Mouse (Mus musculus): ENCODE data around the gene Il1rapl2. TPM values are rescaled to one million over a fixed set of nuclear protein-coding genes. Genes with fewer than 3 reads are reported as not detected.

Il1rapl2 gene
- polyA plus RNA-seq (2014; fragmentation: Nextera tagmentation; extraction: Ambion mirVana), result 0.52 and 0.64 TPM in 2 replicates

- no peak within 1 kb of the TSS for H3K27ac ChIP-seq (ENCODE audit: low read length)
- no peaks in the 10 kb centered on the region for H3K9me3 ChIP-seq (ENCODE audit: control insufficient read depth, low read depth, low read length)
- H3K27me3 ChIP-seq (ENCODE audit: control insufficient read depth, insufficient read depth, low read length), result peaks cover 20% of the 10 kb centered on the region
- no peaks in the 10 kb centered on the region for H3K36me3 ChIP-seq (ENCODE audit: control insufficient read depth, insufficient read depth, low read length)
- H3K9ac ChIP-seq (replicated peaks; ENCODE audit: low read depth, low read length), result no peak within 1 kb of the TSS
- peak within 1 kb of the TSS; percentile 35 for H3K4me3 ChIP-seq (ENCODE audit: low read depth, low read length)
- 17% methylated on average over 46 of the region's 47 CpGs for WGBS
- peak; percentile 37; the same call in 1 of the 2 replicates for ATAC-seq (ENCODE audit: insufficient number of reproducible peaks, insufficient read depth, low FRiP score, low read depth)
- H3K4me1 ChIP-seq (ENCODE audit: control insufficient read depth, insufficient read depth, low read length), result no peaks in the 10 kb centered on the region
- peak within 1 kb of the TSS; percentile 55 for H3K4me2 ChIP-seq (replicated peaks; ENCODE audit: low read depth, low read length)
These were observed at the start of gene Il1rapl2 for GRCm38 (mm10) chrX:137570321-137571195. TSS of gene Il1rapl2 (plus strand) at chrX:137570608.

- no peak overlapping the region for H3K9ac ChIP-seq (replicated peaks; ENCODE audit: low read depth, low read length)
These were observed 22.1 kb upstream of the Il1rapl2 start for GRCm38 (mm10) chrX:137548348-137548747.

GRCm38 (mm10) chrX:137569472-137570188, 778 bp upstream of the Il1rapl2 start:
- no peaks in the 10 kb centered on the region for H3K36me3 ChIP-seq (ENCODE audit: control insufficient read depth, insufficient read depth, low read length)
- WGBS, result 28% methylated on average over 21 of the region's 21 CpGs
- no peaks in the 10 kb centered on the region for H3K4me1 ChIP-seq (ENCODE audit: control insufficient read depth, insufficient read depth, low read length)
- H3K27me3 ChIP-seq (ENCODE audit: control insufficient read depth, insufficient read depth, low read length), result peaks cover 20% of the 10 kb centered on the region
- H3K27ac ChIP-seq (ENCODE audit: low read length), result no peak overlapping the region
- no peak for ATAC-seq (ENCODE audit: insufficient number of reproducible peaks, insufficient read depth, low FRiP score, low read depth)
- peak overlapping the region; percentile 9; the same call in 1 of the 2 replicates for H3K4me3 ChIP-seq (ENCODE audit: low read depth, low read length)
- H3K9me3 ChIP-seq (ENCODE audit: control insufficient read depth, low read depth, low read length), result no peaks in the 10 kb centered on the region
- H3K9ac ChIP-seq (replicated peaks; ENCODE audit: low read depth, low read length), result no peak overlapping the region
- H3K4me2 ChIP-seq (replicated peaks; ENCODE audit: low read depth, low read length), result peak overlapping the region; percentile 55

More at GRCm38 (mm10) chrX:137548348-137548747, 22.1 kb upstream of the Il1rapl2 start:
- Histone ChIP-seq H3K9me3 (ENCODE audit: control insufficient read depth, low read depth, low read length) (no peaks in the 10 kb centered on the region), H3K4me1 (ENCODE audit: control insufficient read depth, insufficient read depth, low read length) (no peaks in the 10 kb centered on the region), H3K27me3 (ENCODE audit: control insufficient read depth, insufficient read depth, low read length) (no peaks in the 10 kb centered on the region), H3K4me3 (ENCODE audit: low read depth, low read length) (no peak overlapping the region), H3K36me3 (ENCODE audit: control insufficient read depth, insufficient read depth, low read length) (no peaks in the 10 kb centered on the region), H3K4me2 (replicated peaks; ENCODE audit: low read depth, low read length) (no peak overlapping the region), H3K27ac (ENCODE audit: low read length) (no peak overlapping the region)
- 79% methylated on average over 2 of the region's 2 CpGs for WGBS
- ATAC-seq (ENCODE audit: insufficient number of reproducible peaks, insufficient read depth, low FRiP score, low read depth), result no peak

- H3K27me3 ChIP-seq (ENCODE audit: control insufficient read depth, insufficient read depth, low read length), result no peaks in the 10 kb centered on the region
- no peak overlapping the region for H3K4me3 ChIP-seq (ENCODE audit: low read depth, low read length)
- no peak overlapping the region for H3K4me2 ChIP-seq (replicated peaks; ENCODE audit: low read depth, low read length)
- no peaks in the 10 kb centered on the region for H3K9me3 ChIP-seq (ENCODE audit: control insufficient read depth, low read depth, low read length)
- no peak overlapping the region for H3K9ac ChIP-seq (replicated peaks; ENCODE audit: low read depth, low read length)
- no peaks in the 10 kb centered on the region for H3K4me1 ChIP-seq (ENCODE audit: control insufficient read depth, insufficient read depth, low read length)
- H3K36me3 ChIP-seq (ENCODE audit: control insufficient read depth, insufficient read depth, low read length), result no peaks in the 10 kb centered on the region
- no peak for ATAC-seq (ENCODE audit: insufficient number of reproducible peaks, insufficient read depth, low FRiP score, low read depth)
- H3K27ac ChIP-seq (ENCODE audit: low read length), result no peak overlapping the region
- WGBS, result 39% methylated on average over 1 of the region's 1 CpGs
These were observed 12.2 kb downstream of the Il1rapl2 start for GRCm38 (mm10) chrX:137582656-137583055.

- Histone ChIP-seq H3K27me3 (ENCODE audit: control insufficient read depth, insufficient read depth, low read length) (no peaks in the 10 kb centered on the region), H3K9me3 (ENCODE audit: control insufficient read depth, low read depth, low read length) (no peaks in the 10 kb centered on the region), H3K36me3 (ENCODE audit: control insufficient read depth, insufficient read depth, low read length) (no peaks in the 10 kb centered on the region), H3K9ac (replicated peaks; ENCODE audit: low read depth, low read length) (no peak overlapping the region), H3K4me3 (ENCODE audit: low read depth, low read length) (no peak overlapping the region), H3K4me1 (ENCODE audit: control insufficient read depth, insufficient read depth, low read length) (no peaks in the 10 kb centered on the region), H3K27ac (ENCODE audit: low read length) (no peak overlapping the region), H3K4me2 (replicated peaks; ENCODE audit: low read depth, low read length) (no peak overlapping the region)
- no peak for ATAC-seq (ENCODE audit: insufficient number of reproducible peaks, insufficient read depth, low FRiP score, low read depth)
These were observed 50.3 kb downstream of the Il1rapl2 start for GRCm38 (mm10) chrX:137620697-137621096.

GRCm38 (mm10) chrX:137667011-137667410, 96.6 kb downstream of the Il1rapl2 start:
- no peak for ATAC-seq (ENCODE audit: insufficient number of reproducible peaks, insufficient read depth, low FRiP score, low read depth)
- Histone ChIP-seq H3K9me3 (ENCODE audit: control insufficient read depth, low read depth, low read length) (no peaks in the 10 kb centered on the region), H3K27ac (ENCODE audit: low read length) (no peak overlapping the region), H3K4me2 (replicated peaks; ENCODE audit: low read depth, low read length) (no peak overlapping the region), H3K4me3 (ENCODE audit: low read depth, low read length) (no peak overlapping the region), H3K27me3 (ENCODE audit: control insufficient read depth, insufficient read depth, low read length) (no peaks in the 10 kb centered on the region), H3K9ac (replicated peaks; ENCODE audit: low read depth, low read length) (no peak overlapping the region), H3K4me1 (ENCODE audit: control insufficient read depth, insufficient read depth, low read length) (no peaks in the 10 kb centered on the region), H3K36me3 (ENCODE audit: control insufficient read depth, insufficient read depth, low read length) (no peaks in the 10 kb centered on the region)
- WGBS, result 32% methylated on average over 2 of the region's 2 CpGs

- Histone ChIP-seq H3K4me1 (ENCODE audit: control insufficient read depth, insufficient read depth, low read length) (no peaks in the 10 kb centered on the region), H3K4me2 (replicated peaks; ENCODE audit: low read depth, low read length) (no peak overlapping the region), H3K36me3 (ENCODE audit: control insufficient read depth, insufficient read depth, low read length) (no peaks in the 10 kb centered on the region), H3K27ac (ENCODE audit: low read length) (no peak overlapping the region), H3K9me3 (ENCODE audit: control insufficient read depth, low read depth, low read length) (no peaks in the 10 kb centered on the region), H3K27me3 (ENCODE audit: control insufficient read depth, insufficient read depth, low read length) (no peaks in the 10 kb centered on the region), H3K9ac (replicated peaks; ENCODE audit: low read depth, low read length) (no peak overlapping the region), H3K4me3 (ENCODE audit: low read depth, low read length) (no peak overlapping the region)
- 87% methylated on average over 1 of the region's 1 CpGs for WGBS
- no peak for ATAC-seq (ENCODE audit: insufficient number of reproducible peaks, insufficient read depth, low FRiP score, low read depth)
These were observed 117.6 kb downstream of the Il1rapl2 start for GRCm38 (mm10) chrX:137687974-137688373.

- 86% methylated on average over 2 of the region's 2 CpGs for WGBS
- no peak overlapping the region for H3K4me2 ChIP-seq (replicated peaks; ENCODE audit: low read depth, low read length)
- no peak overlapping the region for H3K9ac ChIP-seq (replicated peaks; ENCODE audit: low read depth, low read length)
- no peak overlapping the region for H3K4me3 ChIP-seq (ENCODE audit: low read depth, low read length)
- no peak for ATAC-seq (ENCODE audit: insufficient number of reproducible peaks, insufficient read depth, low FRiP score, low read depth)
- H3K4me1 ChIP-seq (ENCODE audit: control insufficient read depth, insufficient read depth, low read length), result no peaks in the 10 kb centered on the region
- no peak overlapping the region for H3K27ac ChIP-seq (ENCODE audit: low read length)
- no peaks in the 10 kb centered on the region for H3K9me3 ChIP-seq (ENCODE audit: control insufficient read depth, low read depth, low read length)
- H3K27me3 ChIP-seq (ENCODE audit: control insufficient read depth, insufficient read depth, low read length), result no peaks in the 10 kb centered on the region
- H3K36me3 ChIP-seq (ENCODE audit: control insufficient read depth, insufficient read depth, low read length), result no peaks in the 10 kb centered on the region
These were observed 129.6 kb downstream of the Il1rapl2 start for GRCm38 (mm10) chrX:137700006-137700405.
